In the genomic region with DNA sequence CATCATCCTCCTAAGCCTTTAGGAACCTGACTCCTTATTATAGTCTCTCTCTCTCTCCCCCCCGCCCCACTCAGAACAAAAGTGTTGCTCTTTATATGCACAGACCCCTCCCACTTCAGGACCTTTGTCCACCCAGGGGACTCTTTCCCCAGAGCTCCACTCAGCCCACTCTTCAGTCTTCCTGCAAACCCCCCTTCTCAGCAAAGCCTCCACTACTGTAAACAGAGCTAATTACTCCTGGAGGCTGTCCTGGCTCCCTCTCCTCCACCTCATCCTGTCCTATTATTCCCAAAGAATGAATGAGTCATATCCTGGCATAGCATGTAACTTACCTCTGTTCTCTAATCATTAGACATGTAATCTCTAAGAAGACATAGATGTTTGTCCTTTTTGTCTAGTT, we compare ENCODE assay signal across 11 mouse cellular contexts.
DNase-seq lines count a peak whose midpoint lies in the region; ATAC-seq and TF ChIP-seq lines count a peak whose summit lies in the region.
"Had no signal": no experiment of that assay in that cellular context is flagged by ENCODE, and none has a peak within 500 bp of the region (broad histone marks: within the 10 kb centered on the region; RNA-seq: fewer than 3 reads in every experiment).

No protein-coding gene starts in this region.

- H3K4me2 ChIP-seq in forebrain, embryonic 13.5 days, result no peak overlapping the region
- H3K4me2 ChIP-seq: limb, embryonic 12.5 days had no signal

- H3K9ac ChIP-seq in forebrain, embryonic 13.5 days, result no peak overlapping the region
- H3K9ac ChIP-seq: limb, embryonic 12.5 days had no signal

- DNase-seq in kidney, postnatal 10 days, result peak; percentile 25
- no peak for DNase-seq in kidney, postnatal 4 days
- peak; percentile 83 for DNase-seq in brain, embryonic 14.5 days (ENCODE audit: low read depth)
- DNase-seq in lung, postnatal 25 days (ENCODE audit: low spot score), result peak; percentile 37
- no peak for DNase-seq in neural tube, embryonic 10.5 days (ENCODE audit: extremely low spot score, low spot score)
- DNase-seq in testis, postnatal 14 days (ENCODE audit: low spot score), result no peak
- DNase-seq: cerebellum, postnatal 14 days; gastrocnemius, postnatal 25 days; thymus, postnatal 25 days had no signal

- H3K27me3 ChIP-seq in forebrain, embryonic 13.5 days, result no peaks in the 10 kb centered on the region
- H3K27me3 ChIP-seq: limb, embryonic 12.5 days had no signal

- TF ChIP-seq POLR2A in brain, embryonic 14.5 days (IDR thresholded peaks at IDR 0.05; ENCODE audit: borderline replicate concordance, extremely low read depth, insufficient read depth, insufficient read length, poor library complexity, severe bottlenecking), result no peak

- H3K4me1 ChIP-seq in forebrain, embryonic 13.5 days, result peaks cover 12% of the 10 kb centered on the region; the same call in 1 of the 2 replicates
- H3K4me1 ChIP-seq: limb, embryonic 12.5 days had no signal

- WGBS in forebrain, embryonic 13.5 days, result 50% methylated on average over 1 of the region's 1 CpGs

- no peak for TF ChIP-seq CTCF in brain, embryonic 14.5 days (IDR thresholded peaks at IDR 0.05; ENCODE audit: borderline replicate concordance, extremely low read depth, insufficient read depth, insufficient read length)

- H3K9me3 ChIP-seq in forebrain, embryonic 13.5 days (replicated peaks), result no peaks in the 10 kb centered on the region
- H3K9me3 ChIP-seq: limb, embryonic 12.5 days had no signal

- no peaks in the 10 kb centered on the region for H3K36me3 ChIP-seq in forebrain, embryonic 13.5 days (ENCODE audit: poor library complexity, severe bottlenecking)
- H3K36me3 ChIP-seq: limb, embryonic 12.5 days had no signal

- ATAC-seq in forebrain, embryonic 13.5 days, result peak; percentile 76; the same call in 1 of the 2 replicates

- H3K27ac ChIP-seq in forebrain, embryonic 13.5 days, result peak overlapping the region; percentile 75; the same call in 1 of the 2 replicates
- H3K27ac ChIP-seq: limb, embryonic 12.5 days had no signal

- no peak overlapping the region for H3K4me3 ChIP-seq in forebrain, embryonic 13.5 days
- H3K4me3 ChIP-seq: limb, embryonic 12.5 days had no signal

Comparison
In these comparisons a context has a peak if more than half of its experiments do, and no peak if none do; other contexts are left out.
1. DNase-seq: peak in kidney, postnatal 10 days (single experiment), brain, embryonic 14.5 days (single experiment) and lung, postnatal 25 days (single experiment); none in kidney, postnatal 4 days (0 of 2), neural tube, embryonic 10.5 days (single experiment) and testis, postnatal 14 days (single experiment).